Mouse (Mus musculus): ENCODE data around the gene Slc29a3.
"Not testable (repeated sequence)": the region's sequence is repeated elsewhere in the genome, so short reads cannot be mapped to it uniquely, and the experiment has no call there.

Gene Slc29a3

DNA sequence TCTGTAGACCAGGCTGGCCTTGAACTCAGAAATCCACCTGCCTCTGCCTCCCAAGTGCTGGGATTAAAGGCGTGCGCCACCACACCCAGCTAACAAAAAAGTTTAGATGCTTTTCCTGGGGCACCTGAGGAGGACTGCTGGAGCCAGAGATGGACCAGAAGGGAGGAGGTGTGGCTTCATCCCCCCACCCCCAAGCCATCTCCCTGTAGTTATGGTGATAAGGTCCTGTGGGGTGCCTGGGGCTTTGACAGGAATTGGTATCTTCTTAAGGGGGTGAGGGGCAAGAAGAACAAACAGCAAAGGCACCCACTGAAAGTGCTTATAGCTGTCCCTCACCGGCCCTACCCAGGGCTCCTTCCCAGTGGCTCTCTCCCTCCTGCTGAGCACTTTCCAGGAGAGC is 25.7 kb downstream of the Slc29a3 start:
- DNase-seq (ENCODE audit: low read depth, low spot score) = no peak

DNA sequence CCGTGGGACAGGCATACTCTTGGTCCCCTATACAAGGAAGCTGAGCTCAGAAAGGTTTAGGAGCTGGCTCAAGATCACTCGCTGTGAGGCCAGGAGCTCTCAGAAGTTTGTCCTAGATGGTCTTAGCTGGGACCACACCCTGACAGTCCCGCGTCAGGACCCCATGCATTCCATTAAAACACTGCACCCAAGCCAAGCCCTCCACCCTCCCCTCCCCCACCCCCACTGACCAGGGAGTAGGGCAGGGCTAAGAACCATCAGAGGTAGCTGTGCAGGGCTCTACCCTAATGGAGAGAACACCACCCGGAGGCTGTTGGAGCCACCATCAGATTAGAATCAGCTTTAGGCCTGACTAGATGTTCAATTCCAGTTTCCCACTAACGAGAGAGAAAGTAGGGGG is 28.1 kb downstream of the Slc29a3 start:
- DNase-seq (ENCODE audit: low read depth, low spot score) = no peak

DNA sequence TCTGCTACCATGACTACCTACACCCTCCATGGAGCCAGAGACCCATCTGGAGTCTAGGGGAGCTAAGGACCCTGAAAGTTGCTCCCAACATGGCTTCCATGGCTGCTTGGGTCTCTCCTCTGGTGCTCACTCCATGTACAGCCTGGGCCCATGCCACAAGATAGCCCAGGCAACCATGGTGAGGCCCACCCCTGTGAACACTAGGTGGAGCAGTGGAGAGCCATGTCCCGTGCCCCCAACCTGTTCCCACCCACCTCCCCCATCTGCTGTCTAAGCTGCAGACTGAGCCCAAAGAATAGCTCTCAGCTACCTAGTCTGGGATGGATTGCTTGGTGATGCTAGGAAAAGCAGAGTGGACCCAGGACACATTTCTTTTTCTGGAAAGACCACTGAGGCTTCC is 29.2 kb downstream of the Slc29a3 start:
- DNase-seq (ENCODE audit: low read depth, low spot score) = no peak

DNA sequence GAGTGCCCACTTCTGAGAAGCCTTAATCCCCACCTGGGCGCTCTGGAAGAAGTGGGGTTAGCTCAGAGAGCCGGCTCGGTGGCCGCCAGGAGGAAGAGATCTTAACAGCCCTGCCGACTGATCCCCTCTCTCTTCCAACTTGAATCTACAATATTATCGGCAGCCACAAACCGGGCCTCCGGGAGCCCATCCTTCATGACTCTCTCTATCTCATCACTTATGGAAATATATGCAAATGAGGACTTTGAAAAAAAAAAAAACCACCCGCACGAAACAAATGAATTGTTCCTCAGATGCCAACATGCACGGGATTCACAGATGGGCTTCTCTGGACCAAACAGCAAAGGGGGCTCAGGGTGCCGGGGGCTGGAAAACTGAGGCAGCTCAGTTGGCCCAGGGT is 31.0 kb downstream of the Slc29a3 start:
- DNase-seq (ENCODE audit: low read depth, low spot score) = no peak

DNA sequence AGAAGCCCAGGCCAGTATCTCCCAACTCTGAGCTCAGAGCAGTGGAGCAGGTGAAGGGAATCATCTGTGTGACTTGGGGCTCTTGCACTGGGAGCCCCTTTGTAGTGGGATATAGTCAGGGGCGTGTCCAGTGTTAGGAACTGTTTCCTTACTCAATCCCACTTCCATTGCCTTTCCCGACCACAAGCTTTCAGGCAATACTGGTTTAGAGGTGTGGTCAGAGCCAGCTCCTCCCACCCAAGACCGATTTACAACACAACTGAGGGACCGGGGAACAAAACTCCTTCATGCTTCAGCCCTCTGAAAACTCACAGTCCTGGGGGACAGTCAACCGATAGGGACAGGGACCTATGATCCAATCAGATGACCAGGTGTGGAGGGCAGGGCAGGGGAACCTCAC is 32.1 kb downstream of the Slc29a3 start:
- no peak for DNase-seq (ENCODE audit: low read depth, low spot score)

GRCm38 (mm10) chr10:60718491-60718890 is 34.1 kb downstream of the Slc29a3 start:
- DNase-seq (ENCODE audit: low read depth, low spot score) = no peak

DNA sequence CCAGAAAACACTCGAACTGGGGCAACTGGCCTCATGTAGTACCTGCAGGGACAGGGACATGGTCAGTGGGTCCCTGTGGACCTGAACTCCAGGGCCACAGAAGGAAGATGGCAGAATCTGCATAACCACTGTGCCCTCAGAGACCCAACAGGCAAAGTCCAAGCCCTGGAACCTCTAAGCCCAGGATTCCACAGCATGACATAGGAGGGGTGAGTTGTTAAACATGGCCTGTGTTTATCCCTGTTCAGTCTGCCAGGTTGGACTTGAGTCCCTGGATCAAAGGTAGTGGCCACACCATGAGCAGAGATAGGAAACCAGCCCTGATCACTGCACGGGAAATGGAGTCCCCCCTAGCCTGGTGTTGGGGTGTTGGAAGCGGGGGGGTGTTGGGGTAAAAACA is 36.1 kb downstream of the Slc29a3 start:
- DNase-seq (ENCODE audit: low read depth, low spot score) = no peak

GRCm38 (mm10) chr10:60712299-60712698 is 40.3 kb downstream of the Slc29a3 start:
- not testable (repeated sequence) for DNase-seq (ENCODE audit: low read depth, low spot score)

GRCm38 (mm10) chr10:60708837-60709236 is 43.8 kb downstream of the Slc29a3 start:
- no peak for DNase-seq (ENCODE audit: low read depth, low spot score)

- DNase-seq (ENCODE audit: low read depth, low spot score) = peak; percentile 25
Measured at GRCm38 (mm10) chr10:60706268-60706667, 46.3 kb downstream of the Slc29a3 start.

DNA sequence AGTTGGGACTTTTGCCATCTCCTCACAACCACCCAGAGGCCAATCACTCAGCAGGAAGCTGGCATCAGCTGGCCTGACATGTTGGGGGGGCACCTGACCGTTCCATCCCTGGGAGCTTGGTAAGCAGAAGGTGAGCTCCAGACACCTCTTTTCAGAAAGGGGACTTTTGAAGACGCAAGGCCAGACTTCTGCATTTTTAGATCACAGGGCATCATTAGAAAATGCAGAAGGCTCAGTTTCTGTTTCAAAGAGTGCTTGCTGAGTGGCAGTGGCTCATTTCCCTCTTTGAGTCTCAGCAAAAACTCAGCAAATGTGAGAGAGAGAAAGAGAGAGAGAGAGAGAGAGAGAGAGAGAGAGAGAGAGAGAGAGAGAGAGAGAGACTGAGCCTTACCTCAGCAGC is 47.5 kb downstream of the Slc29a3 start:
- peak; percentile 30 for DNase-seq (ENCODE audit: low read depth, low spot score)

- no peak for DNase-seq (ENCODE audit: low read depth, low spot score)
Measured at GRCm38 (mm10) chr10:60697775-60698174, 54.8 kb downstream of the Slc29a3 start.

DNA sequence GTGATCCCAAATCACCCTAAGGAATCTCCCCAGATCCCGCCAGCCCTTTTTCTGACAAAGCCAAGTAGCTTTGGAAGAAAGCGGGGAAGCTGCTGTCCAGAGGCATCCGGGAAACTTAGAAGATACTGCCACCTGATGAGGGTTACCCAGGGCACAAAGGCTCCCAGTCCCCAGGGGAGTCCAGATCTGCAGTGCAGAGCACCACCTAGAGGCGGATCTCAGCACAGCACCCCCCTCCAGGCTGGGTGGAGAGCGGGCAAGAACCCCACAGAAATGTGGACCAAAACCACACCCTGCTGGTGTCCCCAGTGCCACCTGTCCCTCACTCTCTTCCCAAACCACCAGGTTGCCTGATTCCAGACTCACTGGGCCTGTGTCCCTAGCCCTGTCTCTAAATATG is 55.6 kb downstream of the Slc29a3 start:
- DNase-seq (ENCODE audit: low read depth, low spot score) = peak; percentile 57

- DNase-seq (ENCODE audit: low read depth, low spot score) = no peak
Measured at GRCm38 (mm10) chr10:60696390-60696789, 56.2 kb downstream of the Slc29a3 start, which contains the start of gene Cdh23. Gene Cdh23, minus strand, starts transcription at chr10:60696490.

- DNase-seq (ENCODE audit: low read depth, low spot score) = no peak
Measured at GRCm38 (mm10) chr10:60691671-60692390, 60.8 kb downstream of the Slc29a3 start.

GRCm38 (mm10) chr10:60690960-60691359 is 61.6 kb downstream of the Slc29a3 start:
- no peak for DNase-seq (ENCODE audit: low read depth, low spot score)

DNA sequence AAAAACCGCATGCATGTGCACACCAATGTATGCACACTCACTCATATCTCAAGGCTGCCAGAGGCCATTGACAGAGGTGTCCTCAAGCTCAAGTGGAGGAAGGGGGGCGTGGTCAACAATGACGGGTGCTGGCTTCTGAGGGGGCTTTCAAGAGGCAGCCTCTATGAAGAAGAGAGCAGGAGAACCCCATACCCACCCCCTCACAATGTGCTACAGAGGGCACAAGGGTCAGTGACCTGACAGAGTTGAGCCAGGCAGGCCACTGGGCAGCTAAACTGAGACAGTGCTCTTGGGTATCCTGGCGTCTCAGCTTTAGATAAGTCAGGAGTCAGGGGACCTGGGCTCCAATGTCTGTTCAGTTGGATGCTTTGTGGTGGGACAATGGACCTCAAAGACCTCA is 63.2 kb downstream of the Slc29a3 start:
- DNase-seq (ENCODE audit: low read depth, low spot score) = no peak

DNA sequence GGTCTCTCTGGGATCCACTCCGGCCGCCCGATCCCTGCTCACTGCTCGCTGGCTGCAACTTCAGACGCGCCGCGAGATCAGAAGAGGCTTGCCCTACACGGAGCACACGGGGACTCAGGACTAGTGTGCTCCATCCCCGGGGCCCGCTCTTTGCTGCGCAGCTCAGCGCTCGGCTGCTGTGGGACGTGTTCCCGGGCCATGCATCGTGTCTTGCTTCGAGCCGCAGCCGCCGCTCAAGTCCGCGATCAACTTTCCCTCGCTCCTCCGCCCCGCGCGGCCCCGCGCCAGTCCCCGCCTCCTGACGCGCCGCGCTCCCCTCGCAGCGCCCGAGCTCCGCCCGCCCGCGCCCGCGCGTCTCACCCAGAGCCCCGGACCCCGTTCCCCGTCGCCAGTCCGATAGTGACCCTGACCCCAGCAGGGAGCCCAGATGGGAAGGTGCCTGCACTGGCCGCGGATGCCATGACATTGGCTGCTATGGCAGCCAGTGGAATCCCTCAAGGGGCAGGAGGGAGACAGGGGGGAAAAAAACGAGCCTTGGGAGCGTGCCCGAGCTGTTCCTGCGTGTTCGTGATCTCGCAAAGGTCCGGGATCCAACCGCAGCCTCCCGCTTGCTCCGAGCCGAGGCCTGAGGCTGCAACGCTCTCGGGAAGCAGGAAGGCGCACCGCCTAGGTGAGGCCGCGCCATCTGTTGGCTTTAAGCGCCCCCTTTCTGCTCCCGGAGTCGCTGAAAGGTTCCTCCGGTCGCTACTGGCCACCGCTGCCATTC is 65.4 kb downstream of the Slc29a3 start:
- peak; percentile 79 for DNase-seq (ENCODE audit: low read depth, low spot score)

DNA sequence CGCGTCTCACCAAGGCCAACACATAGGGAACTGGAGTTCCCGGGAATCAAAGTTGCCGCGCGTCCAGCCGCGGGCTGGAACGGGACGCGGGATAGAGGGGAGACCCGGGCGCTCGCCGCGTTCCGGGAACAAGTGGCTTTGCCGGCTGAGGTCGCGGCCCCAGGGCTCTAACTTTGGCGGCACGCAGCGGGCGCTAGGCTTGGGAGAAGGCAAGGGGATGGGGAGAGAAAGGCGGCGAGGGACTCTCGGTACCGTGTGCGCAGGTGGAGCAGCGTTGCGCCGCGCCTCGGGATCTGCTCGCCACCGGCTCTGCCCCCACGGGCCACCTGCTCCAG is 66.0 kb downstream of the Slc29a3 start:
- DNase-seq (ENCODE audit: low read depth, low spot score) = no peak

- no peak for DNase-seq (ENCODE audit: low read depth, low spot score)
Measured at GRCm38 (mm10) chr10:60685764-60686640, 66.6 kb downstream of the Slc29a3 start.

- no peak for DNase-seq (ENCODE audit: low read depth, low spot score)
Measured at GRCm38 (mm10) chr10:60678926-60679325, 73.7 kb downstream of the Slc29a3 start.

DNA sequence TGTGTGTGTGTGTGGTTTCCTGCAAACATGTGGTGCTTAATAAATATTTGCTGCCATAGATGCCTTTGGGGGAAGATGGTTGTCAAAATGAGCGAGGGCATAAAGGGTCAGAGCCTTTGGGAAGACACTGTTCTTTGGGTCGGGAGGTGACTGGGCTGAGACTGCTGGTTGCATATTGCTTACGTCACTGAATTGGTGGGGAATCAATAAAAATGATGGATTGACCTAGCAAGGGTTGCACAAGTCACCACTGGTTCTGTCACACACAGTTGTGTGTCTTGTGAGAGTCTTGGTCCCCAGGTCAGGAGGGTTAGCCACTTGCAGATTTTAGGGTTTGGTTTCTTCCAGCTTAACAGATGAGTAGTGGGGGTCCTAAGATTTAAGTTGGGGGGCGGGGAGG is 75.3 kb downstream of the Slc29a3 start:
- DNase-seq (ENCODE audit: low read depth, low spot score) = no peak
